Mouse (Mus musculus): ENCODE data around the gene Setd4. TPM values are rescaled to one million over a fixed set of nuclear protein-coding genes. Genes with fewer than 3 reads are reported as not detected.

The Setd4 gene
- total and polyA plus RNA-seq, 2 experiments = 9.7 to 10.4 TPM

GRCm38 (mm10) chr16:93539891-93540290 is 64.0 kb downstream of the Setd4 start:
- Histone ChIP-seq H3K36me3 (ENCODE audit: control insufficient read depth, insufficient read depth, low read length) (no peaks in the 10 kb centered on the region), H3K27me3 (ENCODE audit: control insufficient read depth, insufficient read depth, low read length) (no peaks in the 10 kb centered on the region), H3K4me1 (ENCODE audit: control insufficient read depth, insufficient read depth, low read length) (no peaks in the 10 kb centered on the region), H3K9ac (ENCODE audit: low read depth, low read length) (no peak overlapping the region), H3K4me3 (ENCODE audit: insufficient read depth, low read depth, low read length) (no peak overlapping the region), H3K27ac (replicated peaks; ENCODE audit: insufficient read depth, low read depth, low read length) (no peak overlapping the region), H3K79me2 (ENCODE audit: control insufficient read depth, insufficient read depth, low read length) (no peaks in the 10 kb centered on the region)
- TF ChIP-seq POLR2A (IDR thresholded peaks at IDR 0.05; ENCODE audit: extremely low read depth, insufficient read depth, low read length) (no peak), CTCF (IDR thresholded peaks at IDR 0.05; ENCODE audit: low read depth, low read length) (no peak)
- DNase-seq (ENCODE audit: extremely low read depth, low read depth, low spot score) = no peak
- 27% methylated on average over 3 of the region's 3 CpGs for WGBS

GRCm38 (mm10) chr16:93535151-93535853 is 68.6 kb downstream of the Setd4 start:
- WGBS = 79% methylated on average over 6 of the region's 6 CpGs
- H3K4me1 ChIP-seq (ENCODE audit: control insufficient read depth, insufficient read depth, low read length) = no peaks in the 10 kb centered on the region
- H3K4me3 ChIP-seq (ENCODE audit: insufficient read depth, low read depth, low read length) = no peak overlapping the region
- no peak overlapping the region for H3K27ac ChIP-seq (replicated peaks; ENCODE audit: insufficient read depth, low read depth, low read length)
- no peaks in the 10 kb centered on the region for H3K27me3 ChIP-seq (ENCODE audit: control insufficient read depth, insufficient read depth, low read length)
- no peak for DNase-seq (ENCODE audit: extremely low read depth, low read depth, low spot score)
- H3K9ac ChIP-seq (ENCODE audit: low read depth, low read length) = no peak overlapping the region
- H3K36me3 ChIP-seq (ENCODE audit: control insufficient read depth, insufficient read depth, low read length) = no peaks in the 10 kb centered on the region
- TF ChIP-seq CTCF (IDR thresholded peaks at IDR 0.05; ENCODE audit: low read depth, low read length) (no peak), POLR2A (IDR thresholded peaks at IDR 0.05; ENCODE audit: extremely low read depth, insufficient read depth, low read length) (no peak)
- no peaks in the 10 kb centered on the region for H3K79me2 ChIP-seq (ENCODE audit: control insufficient read depth, insufficient read depth, low read length)

Other genes with a start within 250 kb of the Setd4 start
- 125 and 126 TPM in 2 replicates for gene Cbr1, start 1.8 kb upstream of the Setd4 start, total RNA-seq (2014; rRNA removed)
- gene Cbr1, start 1.8 kb upstream of the Setd4 start, polyA plus RNA-seq (2012; rRNA removed) = 194 and 308 TPM in 2 replicates
- gene Gm5678, start 24.0 kb upstream of the Setd4 start, total RNA-seq (2014; rRNA removed) = not detected in 2 replicates
- not detected in 2 replicates for gene Gm5678, start 24.0 kb upstream of the Setd4 start, polyA plus RNA-seq (2012; rRNA removed)
- 0.92 and 1.8 TPM in 2 replicates for gene Cbr3, start 79.2 kb upstream of the Setd4 start, total RNA-seq (2014; rRNA removed)
- 0.55 and 0.72 TPM in 2 replicates for gene Cbr3, start 79.2 kb upstream of the Setd4 start, polyA plus RNA-seq (2012; rRNA removed)
- gene Dop1b, start 107.8 kb upstream of the Setd4 start, total RNA-seq (2014; rRNA removed) = 12.1 and 33.2 TPM in 2 replicates
- 30.3 TPM in 2 replicates for gene Dop1b, start 107.8 kb upstream of the Setd4 start, polyA plus RNA-seq (2012; rRNA removed)
- gene Morc3, start 228.1 kb upstream of the Setd4 start, total RNA-seq (2014; rRNA removed) = 22.9 and 26.8 TPM in 2 replicates
- gene Morc3, start 228.1 kb upstream of the Setd4 start, polyA plus RNA-seq (2012; rRNA removed) = 2.7 and 3.1 TPM in 2 replicates

All from liver, adult 2 months (tissue).